Mouse (Mus musculus) cerebellum, adult 2 months (tissue): ENCODE results near the gene Mras.

Source experiments
- CTCF ChIP-seq: fragments of 200-500 bp; IDR thresholded peaks from 2 replicates; pipeline ENCODE4 v1.5.1; 2011; ENCODE audit warnings: low read depth, mild to moderate bottlenecking, control low read depth, low read length, moderate library complexity, borderline replicate concordance; ENCODE audit not compliant: insufficient read depth
- POLR2A ChIP-seq: fragments of 200-500 bp; IDR thresholded peaks from 2 replicates; pipeline ENCODE4 v1.6.1; 2011; ENCODE audit warnings: low read length, control low read depth, borderline replicate concordance; ENCODE audit not compliant: insufficient read depth

- TF ChIP-seq CTCF, result peak; percentile 88
- TF ChIP-seq POLR2A, result no peak
Measured at GRCm38 (mm10) chr9:99376591-99377418, 60.4 kb downstream of the Mras start.
